Mouse (Mus musculus): ENCODE measurements around the gene Gm5244. TPM values are rescaled to one million over a fixed set of nuclear protein-coding genes. Genes with fewer than 3 reads are reported as not detected.

The Gm5244 gene
- polyA plus RNA-seq, 1 experiment: not detected

- no peak for DNase-seq (ENCODE audit: low read depth in 1 of 2, low spot score in 2 of 2)
- Histone ChIP-seq H3K4me3 (ENCODE audit: extremely low read depth, insufficient read depth, insufficient read length) (no peak overlapping the region), H3K27me3 (ENCODE audit: control insufficient read depth, insufficient read depth, low read length) (no peaks in the 10 kb centered on the region), H3K4me1 (ENCODE audit: control insufficient read depth, insufficient read depth, insufficient read length) (no peaks in the 10 kb centered on the region), H3K36me3 (ENCODE audit: control insufficient read depth, insufficient read depth, low read length) (peaks cover 19% of the 10 kb centered on the region), H3K27ac (ENCODE audit: insufficient read depth, low read length) (no peak overlapping the region)
- WGBS: 83% methylated on average over 4 of the region's 4 CpGs
- no peak for TF ChIP-seq CTCF (IDR thresholded peaks at IDR 0.05; ENCODE audit: extremely low read depth, insufficient read depth, insufficient read length, insufficient replicate concordance)
- TF ChIP-seq POLR2A (IDR thresholded peaks at IDR 0.05; ENCODE audit: low read depth, low read length): no peak
Measured at GRCm38 (mm10) chr19:12824549-12824948, 21.9 kb upstream of the Gm5244 start.

- 81% methylated on average over 2 of the region's 2 CpGs for WGBS
Measured at GRCm38 (mm10) chr19:12830823-12831430, 15.6 kb upstream of the Gm5244 start.

GRCm38 (mm10) chr19:12831559-12831958, 14.9 kb upstream of the Gm5244 start:
- no peak overlapping the region for H3K27ac ChIP-seq (ENCODE audit: insufficient read depth, low read length)
- no peak for DNase-seq (ENCODE audit: low read depth in 1 of 2, low spot score in 2 of 2)
- no peak overlapping the region for H3K4me3 ChIP-seq (ENCODE audit: extremely low read depth, insufficient read depth, insufficient read length)
- 74% methylated on average over 1 of the region's 1 CpGs for WGBS
- H3K36me3 ChIP-seq (ENCODE audit: control insufficient read depth, insufficient read depth, low read length): peaks cover 25% of the 10 kb centered on the region
- no peaks in the 10 kb centered on the region; the same call in 1 of the 2 replicates for H3K4me1 ChIP-seq (ENCODE audit: control insufficient read depth, insufficient read depth, insufficient read length)
- no peaks in the 10 kb centered on the region for H3K27me3 ChIP-seq (ENCODE audit: control insufficient read depth, insufficient read depth, low read length)
- TF ChIP-seq CTCF (IDR thresholded peaks at IDR 0.05; ENCODE audit: extremely low read depth, insufficient read depth, insufficient read length, insufficient replicate concordance) (no peak), POLR2A (IDR thresholded peaks at IDR 0.05; ENCODE audit: low read depth, low read length) (no peak)

More at GRCm38 (mm10) chr19:12830823-12831430, 15.6 kb upstream of the Gm5244 start:
- Histone ChIP-seq H3K4me1 (ENCODE audit: control insufficient read depth, insufficient read depth, insufficient read length) (no peaks in the 10 kb centered on the region; the same call in 1 of the 2 replicates), H3K4me3 (ENCODE audit: extremely low read depth, insufficient read depth, insufficient read length) (no peak overlapping the region), H3K27ac (ENCODE audit: insufficient read depth, low read length) (no peak overlapping the region), H3K27me3 (ENCODE audit: control insufficient read depth, insufficient read depth, low read length) (no peaks in the 10 kb centered on the region), H3K36me3 (ENCODE audit: control insufficient read depth, insufficient read depth, low read length) (peaks cover 25% of the 10 kb centered on the region)
- TF ChIP-seq POLR2A (IDR thresholded peaks at IDR 0.05; ENCODE audit: low read depth, low read length): no peak
- TF ChIP-seq CTCF (IDR thresholded peaks at IDR 0.05; ENCODE audit: extremely low read depth, insufficient read depth, insufficient read length, insufficient replicate concordance): no peak
- no peak for DNase-seq (ENCODE audit: low read depth in 1 of 2, low spot score in 2 of 2)

- DNase-seq (ENCODE audit: low read depth in 1 of 2, low spot score in 2 of 2): peak in 1 of 2 experiments; percentile 60
- no peaks in the 10 kb centered on the region; the same call in 1 of the 2 replicates for H3K4me1 ChIP-seq (ENCODE audit: control insufficient read depth, insufficient read depth, insufficient read length)
- H3K4me3 ChIP-seq (ENCODE audit: extremely low read depth, insufficient read depth, insufficient read length): no peak overlapping the region
- no peak for TF ChIP-seq CTCF (IDR thresholded peaks at IDR 0.05; ENCODE audit: extremely low read depth, insufficient read depth, insufficient read length, insufficient replicate concordance)
- no peak for TF ChIP-seq POLR2A (IDR thresholded peaks at IDR 0.05; ENCODE audit: low read depth, low read length)
- 9% methylated on average over 3 of the region's 3 CpGs for WGBS
- no peak overlapping the region for H3K27ac ChIP-seq (ENCODE audit: insufficient read depth, low read length)
- no peaks in the 10 kb centered on the region for H3K27me3 ChIP-seq (ENCODE audit: control insufficient read depth, insufficient read depth, low read length)
- H3K36me3 ChIP-seq (ENCODE audit: control insufficient read depth, insufficient read depth, low read length): peaks cover 21% of the 10 kb centered on the region
Measured at GRCm38 (mm10) chr19:12833625-12834024, 12.9 kb upstream of the Gm5244 start.

GRCm38 (mm10) chr19:12838507-12838906, 8.0 kb upstream of the Gm5244 start:
- WGBS: 75% methylated on average over 1 of the region's 1 CpGs
- TF ChIP-seq CTCF (IDR thresholded peaks at IDR 0.05; ENCODE audit: extremely low read depth, insufficient read depth, insufficient read length, insufficient replicate concordance): no peak
- no peak for TF ChIP-seq POLR2A (IDR thresholded peaks at IDR 0.05; ENCODE audit: low read depth, low read length)
- peaks cover 4% of the 10 kb centered on the region for H3K36me3 ChIP-seq (ENCODE audit: control insufficient read depth, insufficient read depth, low read length)

GRCm38 (mm10) chr19:12856983-12857382, 10.5 kb downstream of the Gm5244 start, which contains the start of gene Olfr1444:
Gene Olfr1444 (plus strand): TSS chr19:12857283.
- 59% methylated on average over 1 of the region's 1 CpGs for WGBS
- H3K27ac ChIP-seq (ENCODE audit: insufficient read depth, low read length): no peak within 1 kb of the TSS
- H3K36me3 ChIP-seq (ENCODE audit: control insufficient read depth, insufficient read depth, low read length): no peaks in the 10 kb centered on the region

More at GRCm38 (mm10) chr19:12838507-12838906, 8.0 kb upstream of the Gm5244 start:
- Histone ChIP-seq H3K4me3 (ENCODE audit: extremely low read depth, insufficient read depth, insufficient read length) (no peak overlapping the region), H3K27me3 (ENCODE audit: control insufficient read depth, insufficient read depth, low read length) (no peaks in the 10 kb centered on the region), H3K27ac (ENCODE audit: insufficient read depth, low read length) (no peak overlapping the region), H3K4me1 (ENCODE audit: control insufficient read depth, insufficient read depth, insufficient read length) (no peaks in the 10 kb centered on the region)
- no peak for DNase-seq (ENCODE audit: low read depth in 1 of 2, low spot score in 2 of 2)

GRCm38 (mm10) chr19:12883555-12883954, 37.1 kb downstream of the Gm5244 start, which contains the start of gene Olfr1445:
Gene Olfr1445 (plus strand): TSS chr19:12883855.
- WGBS: 87% methylated on average over 2 of the region's 2 CpGs
- Histone ChIP-seq H3K36me3 (ENCODE audit: control insufficient read depth, insufficient read depth, low read length) (no peaks in the 10 kb centered on the region), H3K4me1 (ENCODE audit: control insufficient read depth, insufficient read depth, insufficient read length) (no peaks in the 10 kb centered on the region), H3K4me3 (ENCODE audit: extremely low read depth, insufficient read depth, insufficient read length) (no peak within 1 kb of the TSS), H3K27me3 (ENCODE audit: control insufficient read depth, insufficient read depth, low read length) (no peaks in the 10 kb centered on the region), H3K27ac (ENCODE audit: insufficient read depth, low read length) (no peak within 1 kb of the TSS)
- no peak for DNase-seq (ENCODE audit: low read depth in 1 of 2, low spot score in 2 of 2)
- TF ChIP-seq POLR2A (IDR thresholded peaks at IDR 0.05; ENCODE audit: low read depth, low read length) (no peak), CTCF (IDR thresholded peaks at IDR 0.05; ENCODE audit: extremely low read depth, insufficient read depth, insufficient read length, insufficient replicate concordance) (no peak)

More at GRCm38 (mm10) chr19:12856983-12857382, 10.5 kb downstream of the Gm5244 start, which contains the start of gene Olfr1444:
- H3K27me3 ChIP-seq (ENCODE audit: control insufficient read depth, insufficient read depth, low read length): no peaks in the 10 kb centered on the region
- no peak for DNase-seq (ENCODE audit: low read depth in 1 of 2, low spot score in 2 of 2)
- no peak within 1 kb of the TSS for H3K4me3 ChIP-seq (ENCODE audit: extremely low read depth, insufficient read depth, insufficient read length)
- TF ChIP-seq POLR2A (IDR thresholded peaks at IDR 0.05; ENCODE audit: low read depth, low read length) (no peak), CTCF (IDR thresholded peaks at IDR 0.05; ENCODE audit: extremely low read depth, insufficient read depth, insufficient read length, insufficient replicate concordance) (no peak)
- H3K4me1 ChIP-seq (ENCODE audit: control insufficient read depth, insufficient read depth, insufficient read length): no peaks in the 10 kb centered on the region

All from spleen, adult 2 months (tissue).